Mouse (Mus musculus) lung, embryonic 14.5 days (tissue): ENCODE data around the gene Gsn. TPM values are rescaled to one million over a fixed set of nuclear protein-coding genes. Genes with fewer than 3 reads are reported as not detected.

ENCODE experiments used
- ATAC-seq: fragments of 200-750 bp; cut with Nextera tagmentation; 2 replicates; pipeline ENCODE4 v1.8.0; 2017; ENCODE audit warnings: mild to moderate bottlenecking, moderate TSS enrichment, moderate library complexity; ENCODE audit not compliant: insufficient read depth
- DNase-seq: peaks from one replicate; pipeline ENCODE4 v3.0.0-alpha.2; 2015
- H3K27ac ChIP-seq: fragments of 300-500 bp; sonication (generic); 2 replicates; pipeline ENCODE4 v1.5.1; 2014; ENCODE audit warnings: low read depth, mild to moderate bottlenecking, moderate library complexity
- H3K27me3 ChIP-seq: fragments of 300-500 bp; sonication (generic); 2 replicates; pipeline ENCODE4 v1.6.1; 2014; ENCODE audit warnings: low read length, control low read depth; ENCODE audit not compliant: insufficient read depth
- H3K36me3 ChIP-seq: fragments of 300-500 bp; sonication (generic); 2 replicates; pipeline ENCODE4 v1.6.1; 2014; ENCODE audit warnings: control low read depth; ENCODE audit not compliant: insufficient read depth
- H3K4me1 ChIP-seq: fragments of 300-500 bp; sonication (generic); 2 replicates; pipeline ENCODE4 v1.6.1; 2014; ENCODE audit warnings: antibody characterized with exemption, control low read depth; ENCODE audit not compliant: insufficient read depth
- H3K4me2 ChIP-seq: fragments of 300-500 bp; sonication (generic); 2 replicates; pipeline ENCODE4 v1.6.1; 2014; ENCODE audit warnings: mild to moderate bottlenecking
- H3K4me3 ChIP-seq: fragments of 300-500 bp; sonication (generic); 2 replicates; pipeline ENCODE4 v1.5.1; 2014; ENCODE audit warnings: low read depth, low read length
- H3K9ac ChIP-seq: fragments of 300-500 bp; sonication (generic); 2 replicates; pipeline ENCODE4 v1.6.1; 2014
- H3K9me3 ChIP-seq: fragments of 300-500 bp; sonication (generic); 2 replicates; pipeline ENCODE4 v1.6.1; 2016; ENCODE audit warnings: low read depth, low read length, control low read depth
- CTCF ChIP-seq: IDR thresholded peaks from 2 replicates; pipeline ENCODE4 v1.5.1; 2016; ENCODE audit warnings: antibody characterized with exemption, low read depth
- WGBS: fragments of 180-500 bp; shearing (Covaris S2); extraction: QIAGEN DNeasy Blood & Tissue Kit; methylation state at CpG from one replicate; pipeline ENCODE4 v1.1.7; 2014; 5-methylcytosine and 5-hydroxymethylcytosine counted together
- polyA plus RNA-seq: library from polyadenylated mRNA; unstranded; fragments of >200 nt; fragmentation: Nextera tagmentation; extraction: Ambion mirVana; gene quantifications from 2 replicates; pipeline ENCODE4 v1.2.1, GENCODE M21; 2014

Gene Gsn
- polyA plus RNA-seq, 1 experiment from 2014 or later = 95.9 TPM

DNA sequence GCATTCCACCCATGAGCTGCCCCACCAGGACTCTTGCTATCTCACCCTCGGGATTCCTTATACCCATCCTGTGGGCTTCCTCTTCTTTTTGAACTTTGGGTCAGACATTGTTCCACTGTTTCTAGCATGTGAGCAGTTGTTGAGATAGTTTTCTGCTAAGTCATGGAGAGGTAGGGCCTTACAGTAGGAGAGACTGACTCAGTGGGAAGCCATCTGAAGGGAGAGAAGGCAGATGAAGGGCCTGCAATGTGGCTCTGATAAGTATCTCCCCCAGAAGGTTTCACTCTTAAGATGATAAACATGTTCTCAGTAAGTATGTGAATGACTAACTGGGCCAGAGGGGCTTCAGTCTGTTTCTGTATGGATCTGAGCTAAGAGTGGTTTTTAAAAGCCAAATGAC is 7.9 kb downstream of the Gsn start:
- Histone ChIP-seq H3K9me3 (no peaks in the 10 kb centered on the region), H3K27ac (no peak overlapping the region), H3K4me2 (no peak overlapping the region), H3K9ac (no peak overlapping the region), H3K4me1 (peaks cover 25% of the 10 kb centered on the region), H3K4me3 (no peak overlapping the region), H3K36me3 (no peaks in the 10 kb centered on the region), H3K27me3 (no peaks in the 10 kb centered on the region)
- WGBS = 75% methylated on average over 1 of the region's 1 CpGs
- ATAC-seq = no peak
- DNase-seq = no peak
- TF ChIP-seq CTCF = no peak

DNA sequence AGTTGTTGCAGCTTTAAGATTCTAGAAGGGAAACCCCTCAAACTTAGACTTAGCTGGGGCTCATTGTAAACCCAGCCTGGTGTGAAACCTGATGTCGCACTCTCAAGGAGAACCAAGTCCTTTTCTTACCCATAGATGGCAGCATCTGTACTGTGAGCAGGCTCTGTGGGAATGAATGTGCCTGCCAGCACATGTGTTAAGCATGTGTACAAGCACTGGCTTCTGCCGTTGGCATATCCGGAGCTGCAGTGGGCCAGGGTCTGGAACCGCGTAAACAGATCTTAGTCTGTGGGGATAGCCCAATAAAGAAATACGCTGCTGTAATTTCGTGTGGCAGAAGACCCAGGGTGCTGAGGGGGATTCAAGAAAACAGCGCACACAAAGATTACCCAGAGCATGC is 9.1 kb downstream of the Gsn start:
- no peak overlapping the region for H3K9ac ChIP-seq
- H3K27ac ChIP-seq = no peak overlapping the region
- no peaks in the 10 kb centered on the region for H3K27me3 ChIP-seq
- H3K4me3 ChIP-seq = no peak overlapping the region
- WGBS = 33% methylated on average over 8 of the region's 8 CpGs
- H3K9me3 ChIP-seq = no peaks in the 10 kb centered on the region
- no peak overlapping the region for H3K4me2 ChIP-seq
- peaks cover 14% of the 10 kb centered on the region for H3K4me1 ChIP-seq
- peak; percentile 86 for DNase-seq
- no peaks in the 10 kb centered on the region for H3K36me3 ChIP-seq
- ATAC-seq = peak; percentile 70
- peak; percentile 80 for TF ChIP-seq CTCF

DNA sequence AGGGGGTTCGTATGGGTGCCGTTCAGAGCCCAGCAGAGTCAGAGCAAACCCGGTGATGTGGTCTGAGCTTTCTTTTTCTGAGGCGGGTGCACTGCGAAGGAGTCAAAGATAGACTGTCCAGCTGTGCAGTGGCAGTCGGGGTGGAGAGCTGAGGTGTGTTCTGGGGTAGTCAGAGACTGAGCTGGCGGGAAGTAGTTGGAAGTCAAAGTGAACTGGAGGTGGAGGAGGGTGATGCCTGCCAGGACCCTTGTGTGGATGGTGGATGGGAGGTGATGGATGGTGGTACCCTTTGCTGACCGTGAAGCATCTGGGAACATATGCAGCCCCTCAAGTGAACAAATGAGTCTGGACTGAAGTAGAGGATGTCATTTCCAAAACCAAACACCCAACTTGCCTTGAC is 9.6 kb downstream of the Gsn start:
- DNase-seq (no peak), ATAC-seq (no peak)
- Histone ChIP-seq H3K27ac (no peak overlapping the region), H3K27me3 (no peaks in the 10 kb centered on the region), H3K9me3 (no peaks in the 10 kb centered on the region), H3K4me3 (no peak overlapping the region), H3K36me3 (no peaks in the 10 kb centered on the region), H3K4me1 (peaks cover 14% of the 10 kb centered on the region), H3K4me2 (no peak overlapping the region), H3K9ac (no peak overlapping the region)
- TF ChIP-seq CTCF = no peak
- WGBS = 70% methylated on average over 8 of the region's 8 CpGs

DNA sequence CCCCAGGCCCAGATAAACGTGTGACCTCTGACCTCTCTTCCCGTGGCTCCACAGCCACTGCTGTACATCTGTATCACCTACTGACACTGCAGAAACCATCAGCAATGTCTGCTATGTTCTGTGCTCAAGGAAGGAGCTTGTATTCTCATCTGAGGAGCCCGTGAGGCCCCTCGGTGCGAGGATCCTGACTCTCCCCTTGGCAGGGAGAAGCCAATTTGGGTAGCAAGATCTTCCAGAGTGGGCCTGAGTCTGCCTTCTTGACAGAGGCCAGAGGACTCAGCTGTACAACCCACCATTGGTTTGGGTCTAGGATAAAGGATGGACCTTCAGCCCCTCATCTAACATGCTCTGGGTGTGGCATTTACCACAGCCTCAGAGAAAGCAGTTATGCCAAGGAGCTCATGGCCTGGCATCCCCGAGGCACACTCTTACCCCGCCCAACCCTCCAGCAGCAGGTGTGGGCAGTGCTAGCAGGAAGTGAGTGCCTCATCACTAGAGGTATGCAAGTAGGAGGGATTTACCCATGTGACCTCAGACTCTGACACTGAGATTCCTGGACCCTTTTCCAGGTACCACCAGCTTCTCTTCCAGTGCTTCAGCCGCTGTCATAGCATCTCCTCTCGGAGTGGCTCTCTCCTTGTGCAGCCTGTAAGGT is 10.2 kb downstream of the Gsn start:
- peak; percentile 11; the same call in 1 of the 2 replicates for ATAC-seq
- Histone ChIP-seq H3K4me2 (no peak overlapping the region), H3K27ac (peak overlapping the region; percentile 88), H3K4me3 (no peak overlapping the region), H3K36me3 (no peaks in the 10 kb centered on the region), H3K9ac (no peak overlapping the region), H3K4me1 (peaks cover 14% of the 10 kb centered on the region), H3K9me3 (no peaks in the 10 kb centered on the region), H3K27me3 (no peaks in the 10 kb centered on the region)
- DNase-seq = no peak
- TF ChIP-seq CTCF = no peak
- 65% methylated on average over 9 of the region's 9 CpGs for WGBS

DNA sequence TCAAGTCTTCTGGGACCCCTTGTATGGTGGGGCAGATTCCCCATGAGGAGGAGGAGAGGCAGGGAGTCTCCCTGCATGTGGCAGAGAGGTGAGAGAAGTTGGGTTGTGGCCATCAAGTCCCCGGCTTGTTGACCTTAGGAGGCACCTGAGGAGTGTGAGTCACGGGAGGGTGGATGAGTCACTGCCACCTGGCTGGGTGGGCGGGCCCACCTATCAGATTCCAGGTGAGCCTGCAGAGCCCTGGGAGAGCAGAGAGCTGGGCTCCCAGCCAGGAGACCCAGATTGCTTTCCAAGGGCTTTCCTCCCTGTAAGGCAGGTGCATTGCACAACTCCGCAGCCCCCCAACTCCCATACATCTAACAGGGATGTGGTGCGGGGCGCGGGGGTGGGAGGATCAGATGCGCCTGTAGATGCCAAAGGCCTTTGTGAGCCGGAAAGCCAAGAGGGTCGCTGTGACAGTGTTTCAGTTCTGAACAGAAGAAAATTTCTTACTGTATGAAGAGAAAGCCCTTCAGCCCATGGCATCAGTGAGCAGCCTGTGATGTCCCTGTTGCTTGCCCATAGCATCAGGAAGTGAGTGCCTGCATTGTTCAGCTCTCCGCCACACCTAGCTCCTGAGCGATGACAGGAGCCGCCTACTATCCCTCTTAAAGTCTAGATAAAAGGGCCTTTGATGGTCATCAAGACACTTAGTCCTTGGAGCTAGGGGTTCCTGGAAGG is 11.1 kb downstream of the Gsn start:
- peak; percentile 80 for DNase-seq
- peaks cover 14% of the 10 kb centered on the region for H3K4me1 ChIP-seq
- no peak overlapping the region for H3K9ac ChIP-seq
- H3K27ac ChIP-seq = peak overlapping the region; percentile 88
- 57% methylated on average over 13 of the region's 13 CpGs for WGBS
- no peaks in the 10 kb centered on the region for H3K36me3 ChIP-seq
- no peaks in the 10 kb centered on the region for H3K27me3 ChIP-seq
- no peak for TF ChIP-seq CTCF
- peak; percentile 50 for ATAC-seq
- H3K9me3 ChIP-seq = no peaks in the 10 kb centered on the region
- no peak overlapping the region for H3K4me2 ChIP-seq
- no peak overlapping the region for H3K4me3 ChIP-seq

DNA sequence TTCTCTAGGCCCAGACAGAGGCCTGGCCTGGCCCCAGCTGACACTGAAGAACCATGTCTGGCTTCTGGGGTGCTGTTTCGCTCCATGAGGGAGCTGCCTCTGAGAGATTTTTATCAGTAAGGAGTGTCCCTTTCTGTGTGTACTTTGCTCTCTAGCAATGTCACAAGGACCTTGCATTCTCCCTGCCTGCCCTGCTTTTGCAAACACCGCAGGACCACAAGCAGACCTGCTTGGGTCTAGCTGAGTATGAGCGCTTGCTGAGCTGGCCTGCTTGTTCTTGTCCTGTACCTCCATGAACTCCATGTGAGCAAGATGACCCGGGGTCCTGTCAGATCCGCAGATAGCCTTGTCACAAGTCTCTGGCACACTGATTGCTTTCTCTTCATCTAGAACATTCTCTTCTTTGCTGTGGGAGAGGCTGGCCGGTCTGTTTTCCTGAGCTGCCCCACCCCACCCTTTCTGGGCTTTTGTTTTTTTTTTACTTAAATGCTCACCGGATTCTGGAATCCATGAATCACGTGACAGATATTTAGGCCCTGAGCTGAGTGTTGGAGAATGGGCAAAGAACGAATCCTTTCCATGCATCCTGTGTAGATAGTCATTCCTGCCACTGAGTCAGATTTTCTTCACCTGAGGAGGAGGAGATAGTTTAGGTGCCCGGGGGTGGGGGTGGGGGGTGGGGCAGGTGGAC is 11.8 kb downstream of the Gsn start:
- ATAC-seq = peak; percentile 4; the same call in 1 of the 2 replicates
- no peak overlapping the region for H3K4me2 ChIP-seq
- no peak for TF ChIP-seq CTCF
- peak overlapping the region; percentile 88 for H3K27ac ChIP-seq
- DNase-seq = no peak
- H3K27me3 ChIP-seq = no peaks in the 10 kb centered on the region
- no peaks in the 10 kb centered on the region for H3K9me3 ChIP-seq
- no peak overlapping the region for H3K9ac ChIP-seq
- no peak overlapping the region for H3K4me3 ChIP-seq
- WGBS = 46% methylated on average over 10 of the region's 10 CpGs
- H3K36me3 ChIP-seq = no peaks in the 10 kb centered on the region
- peaks cover 14% of the 10 kb centered on the region for H3K4me1 ChIP-seq

DNA sequence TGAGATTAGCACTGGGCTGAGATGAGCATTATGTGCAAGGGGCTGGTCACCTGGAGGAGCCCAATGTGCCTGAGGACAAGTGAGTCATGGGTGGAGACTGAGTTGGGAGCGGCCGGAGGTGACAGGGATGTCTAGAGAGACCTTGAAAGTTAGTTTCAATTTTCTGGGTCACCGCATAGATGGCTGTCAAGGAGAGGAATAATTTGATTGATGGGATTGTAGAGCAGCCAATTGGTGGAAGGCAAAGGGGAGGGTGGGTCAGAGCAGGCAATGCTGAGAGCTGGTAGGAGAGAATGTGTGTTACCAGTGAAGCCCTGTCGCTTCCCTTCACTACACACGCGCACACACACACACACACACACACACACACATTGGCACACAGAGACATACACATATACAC is 13.0 kb downstream of the Gsn start:
- H3K27ac ChIP-seq = 0 out of 2 replicates have a peak overlapping the region, but pooled peaks have one; percentile 88

More for the DNA sequence above, 13.0 kb downstream of the Gsn start:
- DNase-seq = no peak
- no peak overlapping the region for H3K4me3 ChIP-seq
- ATAC-seq = no peak
- WGBS = 73% methylated on average over 6 of the region's 6 CpGs
- TF ChIP-seq CTCF = no peak
- no peak overlapping the region for H3K4me2 ChIP-seq
- H3K9me3 ChIP-seq = no peaks in the 10 kb centered on the region
- H3K36me3 ChIP-seq = no peaks in the 10 kb centered on the region
- peaks cover 18% of the 10 kb centered on the region for H3K4me1 ChIP-seq
- H3K27me3 ChIP-seq = no peaks in the 10 kb centered on the region
- no peak overlapping the region for H3K9ac ChIP-seq
